Mouse (Mus musculus): ENCODE results near the gene Ush2a.

Ush2a gene

DNA sequence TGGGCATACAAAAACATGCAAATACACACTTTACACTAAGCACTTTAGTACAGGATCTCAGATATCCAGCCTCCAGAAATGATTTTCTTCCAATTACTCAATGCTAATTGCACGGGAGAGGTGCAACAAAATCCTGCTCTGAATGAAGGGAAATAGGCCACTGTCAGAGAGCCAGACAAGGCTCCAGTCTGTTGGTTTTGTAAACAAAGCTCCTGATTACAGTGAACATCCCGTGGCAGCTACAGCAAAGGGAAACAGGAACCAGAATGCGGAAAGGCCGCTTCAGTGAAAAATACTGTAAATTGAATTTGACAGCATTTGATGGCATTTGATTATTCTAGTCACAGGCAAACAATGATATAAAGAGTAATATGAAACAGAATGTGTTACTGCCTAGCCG is 604.1 kb downstream of the Ush2a start:
- DNase-seq (ENCODE audit: extremely low spot score, low spot score) = no peak

DNA sequence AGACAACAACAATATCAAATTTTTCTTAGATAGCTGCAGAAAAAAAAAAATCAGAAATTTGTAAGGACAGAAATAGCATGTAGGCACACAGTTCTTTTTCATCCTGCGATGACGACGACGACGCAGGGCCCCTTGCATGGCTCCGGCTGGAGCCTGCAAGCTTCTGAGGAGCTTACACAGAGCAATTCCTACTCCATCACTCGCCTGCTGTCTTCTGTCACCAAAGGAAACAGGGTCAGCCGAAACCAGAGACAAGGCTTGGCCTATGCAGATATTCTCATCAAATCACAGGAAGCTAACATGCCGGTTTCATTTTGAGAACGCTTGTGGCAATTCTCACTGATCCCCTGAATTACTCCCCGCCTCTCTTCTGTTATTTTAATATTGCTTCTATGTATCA is 604.7 kb downstream of the Ush2a start:
- DNase-seq (ENCODE audit: extremely low spot score, low spot score) = no peak

- DNase-seq (ENCODE audit: extremely low spot score, low spot score) = no peak
These were observed 616.8 kb downstream of the Ush2a start for GRCm38 (mm10) chr1:188878531-188879055.

GRCm38 (mm10) chr1:188896906-188897551 is 635.2 kb downstream of the Ush2a start:
- DNase-seq (ENCODE audit: extremely low spot score, low spot score) = no peak

- DNase-seq (ENCODE audit: extremely low spot score, low spot score) = no peak
These were observed 642.3 kb downstream of the Ush2a start for GRCm38 (mm10) chr1:188904091-188904490.

- DNase-seq (ENCODE audit: extremely low spot score, low spot score) = no peak
These were observed 644.4 kb downstream of the Ush2a start for GRCm38 (mm10) chr1:188906175-188906574.

DNA sequence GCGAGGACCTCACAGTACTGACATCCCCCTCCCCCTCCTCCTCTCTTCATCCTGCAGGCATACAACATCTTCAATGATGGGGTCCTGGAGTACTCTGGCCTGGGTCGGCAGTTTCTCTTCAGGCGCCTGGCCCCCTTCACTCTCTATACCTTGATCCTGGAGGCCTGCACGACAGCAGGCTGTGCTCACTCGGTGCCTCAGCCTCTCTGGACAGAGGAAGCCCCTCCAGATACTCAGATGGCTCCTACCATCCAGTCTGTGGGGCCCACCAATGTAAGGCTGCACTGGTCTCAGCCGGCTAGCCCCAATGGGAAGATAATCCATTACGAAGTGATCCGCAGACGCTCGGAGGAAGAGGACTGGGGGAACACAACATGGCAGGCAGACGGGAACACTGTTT is 648.8 kb downstream of the Ush2a start:
- no peak for DNase-seq (ENCODE audit: extremely low spot score, low spot score)

DNA sequence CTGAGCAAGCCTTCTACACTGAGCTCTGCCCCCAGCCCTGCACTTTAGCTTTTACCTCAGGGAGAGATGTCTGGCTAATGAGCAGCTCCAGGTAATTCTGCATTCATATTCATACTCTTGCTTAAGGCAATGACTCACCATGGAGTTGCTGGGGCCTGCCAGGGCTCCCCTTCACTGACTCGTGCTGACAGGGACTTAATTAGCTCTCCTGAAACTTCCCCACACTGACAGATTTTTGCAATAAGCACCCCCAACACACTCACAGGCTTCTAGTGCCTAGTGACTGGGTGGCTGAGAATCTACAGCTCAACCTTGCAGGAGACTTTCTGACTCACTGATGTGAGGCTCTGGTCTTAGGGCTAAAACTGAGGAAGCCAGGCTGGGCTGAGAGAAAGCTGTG is 658.1 kb downstream of the Ush2a start:
- DNase-seq (ENCODE audit: extremely low spot score, low spot score) = no peak

DNA sequence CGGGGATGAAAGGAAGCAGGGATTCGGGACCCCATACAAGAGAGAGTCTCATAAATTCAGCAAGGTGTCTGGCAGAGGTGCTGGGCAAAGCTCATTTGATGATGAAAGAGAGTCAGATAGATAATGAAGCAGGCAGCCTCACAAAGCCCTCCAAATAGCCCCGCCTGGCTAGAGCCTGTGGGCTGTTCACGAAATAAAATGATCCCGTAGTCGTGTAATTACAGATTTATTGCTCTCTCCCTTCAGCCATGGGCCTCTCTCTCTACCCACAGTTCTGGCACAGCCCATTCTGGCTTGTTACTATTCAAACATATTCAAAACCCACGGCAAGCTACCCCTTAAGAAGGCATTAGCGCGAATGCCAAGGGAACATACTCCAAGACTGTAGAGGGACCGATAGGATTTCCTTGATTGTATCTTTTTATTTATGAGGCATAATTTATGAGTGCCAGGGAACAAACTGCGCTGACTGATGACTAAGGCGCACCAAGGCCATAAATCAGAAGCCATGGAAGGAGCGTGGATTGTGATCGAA is 675.5 kb downstream of the Ush2a start:
- DNase-seq (ENCODE audit: extremely low spot score, low spot score) = no peak

GRCm38 (mm10) chr1:188945326-188945725 is 683.5 kb downstream of the Ush2a start:
- DNase-seq (ENCODE audit: extremely low spot score, low spot score) = no peak

- no peak for DNase-seq (ENCODE audit: extremely low spot score, low spot score)
These were observed 685.0 kb downstream of the Ush2a start for GRCm38 (mm10) chr1:188946849-188947248.

GRCm38 (mm10) chr1:188947794-188948193 is 686.0 kb downstream of the Ush2a start:
- DNase-seq (ENCODE audit: extremely low spot score, low spot score) = no peak

- no peak for DNase-seq (ENCODE audit: extremely low spot score, low spot score)
These were observed 686.5 kb downstream of the Ush2a start for GRCm38 (mm10) chr1:188948276-188948675.

GRCm38 (mm10) chr1:188951091-188951490 is 689.3 kb downstream of the Ush2a start:
- DNase-seq (ENCODE audit: extremely low spot score, low spot score) = no peak

DNA sequence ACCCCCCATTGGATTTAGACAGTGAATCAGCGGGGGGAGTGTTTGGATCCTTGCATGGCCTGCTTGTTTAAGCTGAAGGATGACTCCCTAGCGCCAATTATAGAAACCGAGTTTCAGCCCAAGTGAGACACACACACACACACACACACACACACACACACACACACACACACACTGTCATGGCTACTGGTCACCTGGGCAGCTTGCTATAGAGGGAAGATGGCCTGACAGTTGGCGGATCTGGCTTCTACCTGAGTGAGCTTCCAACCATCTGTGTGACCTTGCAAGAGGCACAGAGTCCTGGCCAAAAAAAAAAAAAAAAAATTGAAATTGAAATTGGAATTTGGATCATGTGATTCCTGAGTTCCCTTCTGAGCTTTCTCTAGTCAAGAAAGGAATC is 690.7 kb downstream of the Ush2a start:
- DNase-seq (ENCODE audit: extremely low spot score, low spot score) = no peak

DNA sequence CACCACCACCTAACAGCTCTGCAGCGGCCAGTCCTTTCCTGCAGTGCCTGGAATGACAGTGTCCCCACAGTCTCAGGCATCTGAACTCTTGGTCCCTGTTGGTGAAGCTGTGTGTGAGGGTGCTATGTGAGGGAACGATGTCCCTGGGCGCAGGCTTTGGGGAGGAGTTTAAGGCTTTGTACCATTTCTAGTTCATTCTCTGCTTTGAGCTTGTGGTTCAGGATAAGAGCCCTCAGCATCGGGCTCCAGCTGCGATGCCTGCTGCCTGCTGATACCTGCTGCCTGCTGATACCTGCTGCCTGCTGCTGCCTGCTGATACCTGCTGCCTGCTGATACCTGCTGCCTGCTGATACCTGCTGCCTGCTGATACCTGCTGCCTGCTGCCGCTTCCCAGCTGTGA is 711.3 kb downstream of the Ush2a start:
- DNase-seq (ENCODE audit: extremely low spot score, low spot score) = no peak

DNA sequence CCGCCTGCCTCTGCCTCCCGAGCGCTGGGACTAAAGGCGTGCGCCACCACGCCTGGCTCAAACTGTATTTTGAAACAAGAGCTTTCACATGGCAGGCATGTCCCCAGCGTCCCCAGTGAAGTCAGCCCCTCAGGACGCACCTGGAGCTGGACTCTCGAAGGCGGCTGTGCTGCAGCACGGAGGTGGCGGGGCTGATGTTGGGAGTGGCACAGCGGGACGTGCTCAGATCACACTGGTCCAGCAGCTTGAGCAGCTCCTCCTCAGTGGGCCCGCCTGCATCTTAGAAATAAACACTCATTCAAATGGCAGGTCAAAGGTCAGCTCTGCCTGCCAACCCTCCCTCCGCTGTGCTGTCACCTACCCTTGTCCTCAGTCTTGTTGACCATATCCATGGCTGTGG is 712.1 kb downstream of the Ush2a start:
- DNase-seq (ENCODE audit: extremely low spot score, low spot score) = no peak

GRCm38 (mm10) chr1:188980050-188980449 is 718.2 kb downstream of the Ush2a start:
- peak; percentile 71 for DNase-seq (ENCODE audit: extremely low spot score, low spot score)

GRCm38 (mm10) chr1:188993218-188993617 is 731.4 kb downstream of the Ush2a start:
- no peak for DNase-seq (ENCODE audit: extremely low spot score, low spot score)

- no peak for DNase-seq (ENCODE audit: extremely low spot score, low spot score)
These were observed 736.1 kb downstream of the Ush2a start for GRCm38 (mm10) chr1:188997921-188998320.

GRCm38 (mm10) chr1:188999981-189000380 is 738.2 kb downstream of the Ush2a start:
- DNase-seq (ENCODE audit: extremely low spot score, low spot score) = no peak

DNA sequence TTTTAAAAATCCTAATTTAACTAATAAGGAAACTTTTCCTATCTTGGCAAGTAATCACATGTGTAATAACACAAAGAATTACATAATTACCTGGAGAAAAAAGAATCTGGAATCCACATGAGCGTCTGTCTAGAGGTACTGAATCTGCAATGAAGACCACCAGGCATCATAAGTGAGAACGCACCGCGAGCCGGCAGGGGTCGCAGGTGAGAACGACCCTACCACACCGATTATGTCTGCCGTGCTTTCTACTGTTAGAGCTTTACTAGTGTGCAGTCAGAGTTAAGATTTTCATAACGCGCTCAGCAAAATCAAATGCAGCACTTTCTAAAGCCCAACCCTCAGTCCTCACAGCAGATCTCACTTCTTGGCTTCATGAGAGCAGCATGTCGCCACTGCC is 740.0 kb downstream of the Ush2a start:
- DNase-seq (ENCODE audit: extremely low spot score, low spot score) = no peak

DNA sequence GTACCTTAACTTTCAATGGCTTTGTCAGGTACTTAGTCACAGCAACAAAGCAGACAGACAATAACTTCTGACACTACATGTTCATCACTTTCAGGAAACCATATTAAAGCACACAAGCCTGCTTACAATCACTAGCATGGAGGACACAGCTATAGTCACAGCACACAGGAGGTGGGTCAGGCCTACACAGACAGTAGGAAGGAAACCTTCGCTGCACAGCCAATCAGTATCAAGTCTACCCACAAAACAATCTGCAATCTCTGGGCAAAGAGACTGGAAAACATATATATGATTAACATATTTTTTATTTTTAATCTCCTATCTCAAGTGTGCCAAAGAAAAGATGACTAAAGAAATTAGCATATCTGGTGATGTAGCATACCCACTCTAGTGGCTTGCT is 743.0 kb downstream of the Ush2a start:
- no peak for DNase-seq (ENCODE audit: extremely low spot score, low spot score)

Data from neural tube, embryonic 10.5 days (tissue).